Mouse (Mus musculus) embryonic facial prominence, embryonic 15.5 days (tissue): Measurements from ENCODE around the gene Pcp4l1. TPM values are rescaled to one million over a fixed set of nuclear protein-coding genes. Genes with fewer than 3 reads are reported as not detected.

Experiments used
- ATAC-seq: fragments of 200-750 bp; cut with Nextera tagmentation; 2 replicates; pipeline ENCODE4 v1.8.0; 2017; ENCODE audit warnings: low read depth, moderate TSS enrichment; ENCODE audit not compliant: insufficient number of reproducible peaks, low FRiP score, low TSS enrichment
- H3K27ac ChIP-seq: fragments of 300-500 bp; sonication (generic); replicated peaks from 2 replicates; pipeline ENCODE4 v1.5.1; 2015; ENCODE audit warnings: mild to moderate bottlenecking, inconsistent platforms
- H3K27me3 ChIP-seq: fragments of 300-500 bp; sonication (generic); 2 replicates; pipeline ENCODE4 v1.6.1; 2015; ENCODE audit warnings: inconsistent platforms
- H3K36me3 ChIP-seq: fragments of 300-500 bp; sonication (generic); 2 replicates; pipeline ENCODE4 v1.6.1; 2015; ENCODE audit warnings: mild to moderate bottlenecking, inconsistent platforms
- H3K4me1 ChIP-seq: fragments of 300-500 bp; sonication (generic); 2 replicates; pipeline ENCODE4 v1.6.1; 2015; ENCODE audit warnings: inconsistent platforms
- H3K4me2 ChIP-seq: fragments of 300-500 bp; sonication (generic); replicated peaks from 2 replicates; pipeline ENCODE4 v1.6.1; 2015; ENCODE audit warnings: mild to moderate bottlenecking, inconsistent platforms
- H3K4me3 ChIP-seq: fragments of 300-500 bp; sonication (generic); replicated peaks from 2 replicates; pipeline ENCODE4 v1.5.1; 2015; ENCODE audit warnings: mild to moderate bottlenecking, inconsistent platforms
- H3K9ac ChIP-seq: fragments of 300-500 bp; sonication (generic); 2 replicates; pipeline ENCODE4 v1.6.1; 2015; ENCODE audit warnings: inconsistent platforms
- H3K9me3 ChIP-seq: fragments of 300-500 bp; sonication (generic); replicated peaks from 2 replicates; pipeline ENCODE4 v1.6.1; 2016; ENCODE audit warnings: inconsistent platforms
- WGBS: fragments of 180-500 bp; shearing (Covaris S2); methylation state at CpG from one replicate; pipeline ENCODE4 v1.1.7; 2015; 5-methylcytosine and 5-hydroxymethylcytosine counted together
- polyA plus RNA-seq: library from polyadenylated mRNA; unstranded; fragments of >200 nt; fragmentation: Nextera tagmentation; extraction: Ambion mirVana; gene quantifications from 2 replicates; pipeline ENCODE4 v1.2.1, GENCODE M21; 2015

The Pcp4l1 gene
- polyA plus RNA-seq, 1 experiment from 2014 or later = 35.8 TPM

DNA sequence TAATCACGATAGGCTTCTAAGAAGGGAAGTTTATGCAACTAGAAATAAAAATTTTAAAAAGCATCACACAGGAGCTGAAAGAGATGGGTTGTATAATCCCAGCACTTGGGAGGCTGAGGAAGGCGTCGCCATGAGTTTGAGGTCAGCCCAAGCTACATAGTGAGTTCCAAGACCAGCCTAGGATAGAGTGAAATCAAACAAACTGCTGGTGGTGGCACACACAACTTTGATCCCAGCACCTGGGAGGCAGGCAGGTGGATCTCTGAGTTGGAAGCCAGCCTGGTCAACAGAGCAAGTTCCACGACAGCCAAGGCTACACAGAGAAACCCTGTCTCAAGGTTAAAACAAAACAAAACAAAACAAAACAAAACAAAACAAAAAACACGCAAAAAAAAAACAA, 36.3 kb upstream of the Pcp4l1 start:
- no peak overlapping the region for H3K4me2 ChIP-seq

GRCm38 (mm10) chr1:171231844-171232243, 35.8 kb upstream of the Pcp4l1 start:
- no peak overlapping the region for H3K4me2 ChIP-seq
- H3K4me3 ChIP-seq = no peak overlapping the region
- H3K9ac ChIP-seq = no peak overlapping the region
- no peaks in the 10 kb centered on the region for H3K27me3 ChIP-seq
- ATAC-seq = no peak
- peaks cover 35% of the 10 kb centered on the region for H3K36me3 ChIP-seq
- no peaks in the 10 kb centered on the region for H3K9me3 ChIP-seq
- H3K27ac ChIP-seq = no peak overlapping the region
- H3K4me1 ChIP-seq = peaks cover 10% of the 10 kb centered on the region; the same call in 1 of the 2 replicates
- 44% methylated on average over 4 of the region's 4 CpGs for WGBS

More for the DNA sequence above, 36.3 kb upstream of the Pcp4l1 start:
- 79% methylated on average over 5 of the region's 5 CpGs for WGBS
- no peak overlapping the region for H3K9ac ChIP-seq
- ATAC-seq = no peak
- H3K36me3 ChIP-seq = peaks cover 40% of the 10 kb centered on the region
- H3K27ac ChIP-seq = no peak overlapping the region
- no peaks in the 10 kb centered on the region for H3K27me3 ChIP-seq
- no peaks in the 10 kb centered on the region for H3K9me3 ChIP-seq
- H3K4me1 ChIP-seq = peaks cover 10% of the 10 kb centered on the region; the same call in 1 of the 2 replicates
- no peak overlapping the region for H3K4me3 ChIP-seq

DNA sequence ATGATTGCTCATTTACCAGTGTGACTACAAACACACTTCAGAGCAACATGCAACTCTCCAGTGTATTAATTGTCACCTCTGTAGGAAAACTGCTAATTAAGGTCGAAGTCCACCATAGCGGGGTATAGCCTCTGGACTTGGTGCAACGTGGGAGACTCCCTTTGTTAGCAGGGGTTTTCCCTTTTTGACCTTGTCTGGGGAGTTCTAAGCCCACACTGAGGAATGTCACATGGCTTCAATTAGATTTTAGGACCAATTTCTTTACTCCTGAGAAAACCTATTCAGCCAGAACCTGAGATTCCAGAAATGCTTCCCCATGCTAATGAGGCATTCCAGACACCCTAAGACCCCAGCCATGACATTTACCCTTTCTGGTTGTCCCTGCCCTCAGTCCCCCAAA, 34.1 kb upstream of the Pcp4l1 start:
- Histone ChIP-seq H3K36me3 (peaks cover 20% of the 10 kb centered on the region), H3K9me3 (no peaks in the 10 kb centered on the region), H3K9ac (no peak overlapping the region), H3K4me1 (peaks cover 10% of the 10 kb centered on the region; the same call in 1 of the 2 replicates), H3K4me2 (no peak overlapping the region), H3K27ac (no peak overlapping the region), H3K4me3 (no peak overlapping the region), H3K27me3 (no peaks in the 10 kb centered on the region)
- WGBS = 35% methylated on average over 3 of the region's 3 CpGs
- no peak for ATAC-seq

DNA sequence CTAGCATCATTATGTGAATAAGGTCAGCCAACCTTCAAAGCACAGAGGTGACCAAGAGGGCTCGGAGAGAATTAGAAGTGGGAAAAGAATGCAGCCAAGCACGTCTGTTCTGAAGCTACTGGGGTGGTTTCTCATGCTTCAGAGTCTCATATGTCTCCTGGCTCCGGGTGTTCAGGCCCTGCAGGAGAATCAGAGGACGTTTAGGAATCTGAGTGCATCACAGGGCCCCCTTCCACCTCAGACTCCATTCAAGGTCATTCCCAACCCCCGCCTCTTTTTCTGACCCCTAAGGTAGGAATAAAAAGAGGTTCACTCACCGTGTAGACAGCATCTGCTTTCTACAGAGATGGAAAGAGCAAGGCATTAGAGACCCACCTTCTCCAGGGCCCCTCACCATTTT, 33.7 kb upstream of the Pcp4l1 start:
- Histone ChIP-seq H3K36me3 (peaks cover 15% of the 10 kb centered on the region), H3K4me1 (peaks cover 10% of the 10 kb centered on the region; the same call in 1 of the 2 replicates), H3K4me2 (no peak overlapping the region), H3K27ac (no peak overlapping the region), H3K9me3 (no peaks in the 10 kb centered on the region), H3K4me3 (no peak overlapping the region), H3K27me3 (no peaks in the 10 kb centered on the region), H3K9ac (no peak overlapping the region)
- WGBS = 43% methylated on average over 6 of the region's 6 CpGs
- ATAC-seq = no peak

DNA sequence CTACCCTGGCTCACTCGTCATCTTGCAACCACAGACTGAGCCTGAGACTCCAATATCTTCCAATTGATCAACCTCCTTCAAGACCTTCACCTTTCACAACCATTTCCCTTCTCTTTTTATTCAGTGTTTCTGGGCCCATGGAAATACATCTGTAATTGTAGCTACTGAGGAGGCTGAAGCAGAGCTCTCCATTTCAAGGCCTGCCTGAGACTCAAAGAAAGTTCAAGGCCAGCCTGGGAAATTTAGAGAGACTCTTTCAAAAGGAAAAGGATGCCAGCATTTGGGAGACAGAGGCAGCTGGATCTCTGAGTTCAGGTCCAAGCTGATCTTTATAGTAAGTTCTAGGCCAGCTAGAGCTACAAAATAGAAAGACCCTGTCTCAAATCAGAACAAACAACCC, 31.8 kb upstream of the Pcp4l1 start:
- H3K27ac ChIP-seq = no peak overlapping the region
- H3K4me2 ChIP-seq = no peak overlapping the region
- peaks cover 10% of the 10 kb centered on the region; the same call in 1 of the 2 replicates for H3K4me1 ChIP-seq
- no peaks in the 10 kb centered on the region for H3K36me3 ChIP-seq
- whole genome bisulfite sequencing = 100% methylated on average over 1 of the region's 1 CpGs
- no peaks in the 10 kb centered on the region for H3K9me3 ChIP-seq
- ATAC-seq = no peak
- H3K4me3 ChIP-seq = no peak overlapping the region
- H3K9ac ChIP-seq = no peak overlapping the region
- H3K27me3 ChIP-seq = no peaks in the 10 kb centered on the region

- no peak for ATAC-seq
- H3K4me3 ChIP-seq = no peak overlapping the region
- no peaks in the 10 kb centered on the region for H3K36me3 ChIP-seq
- no peak overlapping the region for H3K4me2 ChIP-seq
- H3K9ac ChIP-seq = no peak overlapping the region
- H3K9me3 ChIP-seq = no peaks in the 10 kb centered on the region
- peaks cover 13% of the 10 kb centered on the region for H3K4me1 ChIP-seq
- no peak overlapping the region for H3K27ac ChIP-seq
- WGBS = 57% methylated on average over 4 of the region's 4 CpGs
- H3K27me3 ChIP-seq = no peaks in the 10 kb centered on the region
Observed at GRCm38 (mm10) chr1:171226780-171227179, 30.7 kb upstream of the Pcp4l1 start.

- 76% methylated on average over 5 of the region's 5 CpGs for WGBS
- no peak within 1 kb of the TSS for H3K27ac ChIP-seq
- no peak within 1 kb of the TSS for H3K4me2 ChIP-seq
- peaks cover 13% of the 10 kb centered on the region for H3K4me1 ChIP-seq
- H3K9ac ChIP-seq = no peak within 1 kb of the TSS
- ATAC-seq = no peak
- H3K9me3 ChIP-seq = no peaks in the 10 kb centered on the region
- H3K36me3 ChIP-seq = peaks cover under 1% of the 10 kb centered on the region; the same call in 1 of the 2 replicates
- no peaks in the 10 kb centered on the region for H3K27me3 ChIP-seq
- no peak within 1 kb of the TSS for H3K4me3 ChIP-seq
Observed at GRCm38 (mm10) chr1:171224857-171225256, 28.8 kb upstream of the Pcp4l1 start, which contains the start of gene Apoa2. Apoa2 (plus strand) TSS chr1:171225054.

GRCm38 (mm10) chr1:171223796-171224195, 27.7 kb upstream of the Pcp4l1 start:
- no peak for ATAC-seq
- Histone ChIP-seq H3K9me3 (no peaks in the 10 kb centered on the region), H3K36me3 (peaks cover 10% of the 10 kb centered on the region; the same call in 1 of the 2 replicates), H3K4me2 (no peak overlapping the region), H3K27me3 (no peaks in the 10 kb centered on the region), H3K9ac (no peak overlapping the region), H3K4me3 (no peak overlapping the region), H3K27ac (no peak overlapping the region), H3K4me1 (peaks cover 12% of the 10 kb centered on the region)
- 79% methylated on average over 2 of the region's 2 CpGs for WGBS

- H3K9ac ChIP-seq = no peak overlapping the region
- H3K4me3 ChIP-seq = peak overlapping the region; percentile 72
- ATAC-seq = no peak
- peaks cover 12% of the 10 kb centered on the region for H3K4me1 ChIP-seq
- H3K36me3 ChIP-seq = peaks cover 11% of the 10 kb centered on the region; the same call in 1 of the 2 replicates
- no peaks in the 10 kb centered on the region for H3K9me3 ChIP-seq
- peak overlapping the region; percentile 94 for H3K27ac ChIP-seq
- peak overlapping the region; percentile 86 for H3K4me2 ChIP-seq
- no peaks in the 10 kb centered on the region for H3K27me3 ChIP-seq
- WGBS = 82% methylated on average over 6 of the region's 6 CpGs
Observed at GRCm38 (mm10) chr1:171223168-171223567, 27.1 kb upstream of the Pcp4l1 start.

DNA sequence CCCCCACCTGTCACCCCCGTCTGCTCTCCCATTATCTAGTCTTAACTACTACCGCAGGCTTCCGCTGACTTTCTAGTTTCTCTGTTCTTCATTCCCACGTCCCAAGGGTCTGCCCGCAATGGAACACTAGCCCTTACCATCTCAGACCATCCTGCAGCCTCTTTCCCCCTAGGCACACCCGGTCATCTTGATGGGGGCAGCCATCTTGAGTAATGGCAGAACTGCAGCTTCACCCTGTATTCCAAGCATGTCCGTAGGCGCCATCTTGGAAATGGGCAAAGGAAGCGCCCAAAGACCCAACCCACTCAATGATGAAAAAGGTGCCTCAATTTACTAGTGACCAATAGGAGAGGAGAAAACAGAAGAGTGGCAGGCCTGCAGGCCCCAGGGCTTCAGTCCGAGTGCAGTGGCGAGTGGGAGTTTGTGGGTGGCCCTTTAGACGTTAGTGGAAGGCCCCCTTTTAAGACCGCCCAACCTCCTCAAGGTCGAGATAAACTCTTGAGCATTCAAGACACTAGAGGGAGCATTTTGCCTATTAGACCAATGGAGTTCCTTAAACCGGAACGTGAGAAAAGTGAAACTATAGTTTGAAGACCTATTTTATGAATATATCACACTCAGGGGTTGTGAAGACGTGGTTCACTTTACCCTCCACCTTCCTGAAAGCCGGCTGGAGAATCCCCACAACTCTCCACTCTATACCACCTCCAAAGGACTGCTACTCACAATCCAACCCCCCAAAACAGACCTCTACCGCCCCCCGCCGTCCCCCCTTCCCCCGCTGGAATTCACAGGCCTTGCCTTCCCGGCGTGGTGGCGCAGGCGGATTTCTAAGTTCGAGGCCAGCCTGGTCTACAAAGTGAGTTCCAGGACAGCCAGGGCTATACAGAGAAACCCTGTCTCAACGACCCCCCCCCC, 26.4 kb upstream of the Pcp4l1 start, which contains the start of gene Tomm40l:
Gene Tomm40l (minus strand): TSS at position 277 of the 918 bp plus-strand sequence.
- WGBS = under 1% methylated on average over 28 of the region's 28 CpGs

More for the DNA sequence above, 26.4 kb upstream of the Pcp4l1 start, which contains the start of gene Tomm40l:
- Histone ChIP-seq H3K36me3 (peaks cover 14% of the 10 kb centered on the region; the same call in 1 of the 2 replicates), H3K4me2 (peak within 1 kb of the TSS; percentile 86), H3K4me1 (peaks cover 12% of the 10 kb centered on the region), H3K27ac (peak within 1 kb of the TSS; percentile 94), H3K27me3 (no peaks in the 10 kb centered on the region), H3K4me3 (peak within 1 kb of the TSS; percentile 72), H3K9ac (peak within 1 kb of the TSS; percentile 31), H3K9me3 (no peaks in the 10 kb centered on the region)
- peak; percentile 97 for ATAC-seq
